Mouse (Mus musculus): ENCODE data around the gene Cstad.
A peak's percentile ranks its signal among the peaks of the same experiment; 100 is the strongest.

Cstad gene

DNA sequence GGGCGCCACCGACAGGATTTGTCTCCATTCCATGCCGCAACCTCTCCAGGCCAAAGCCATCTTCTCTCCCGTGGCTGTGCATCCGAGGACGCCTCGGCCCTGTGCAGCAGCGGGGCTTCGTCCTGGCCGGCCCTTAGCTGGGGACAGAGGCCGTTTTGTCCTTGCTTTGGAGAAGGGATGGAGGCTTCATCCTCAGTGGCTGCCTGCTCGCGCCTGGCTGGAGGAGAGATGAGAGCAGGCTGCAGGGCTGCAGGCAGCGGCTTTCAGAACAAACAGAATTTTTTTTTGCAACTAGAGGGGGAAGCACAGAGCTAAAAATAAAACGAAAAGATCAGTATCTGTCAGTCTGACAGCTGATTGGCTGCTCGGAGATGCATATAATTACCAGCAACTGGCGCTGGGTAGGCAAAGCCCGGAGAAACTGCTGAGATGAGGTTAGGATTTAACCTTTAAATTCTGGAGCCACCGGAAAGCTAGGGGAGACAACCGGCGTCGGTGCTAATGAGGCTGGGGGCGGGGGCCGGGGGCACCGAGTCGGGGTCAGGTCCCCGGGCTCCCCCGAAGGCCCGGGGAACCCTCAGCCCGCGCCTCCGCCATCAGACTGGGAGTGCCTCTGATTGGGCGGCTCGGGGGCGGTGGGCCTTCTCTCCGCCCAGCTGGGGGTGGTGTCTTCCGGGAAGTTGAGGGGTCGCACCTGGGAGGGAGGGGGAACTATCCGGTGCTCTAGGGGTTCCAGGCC lies at the start of gene Cstad:
Gene Cstad (plus strand): TSS at position 400 of the 739 bp plus-strand sequence.
- TF ChIP-seq GATA4 (IDR thresholded peaks at IDR 0.05; ENCODE audit: insufficient replicate concordance, low read length) = peak; percentile 47; the same call in 1 of the 2 replicates

DNA sequence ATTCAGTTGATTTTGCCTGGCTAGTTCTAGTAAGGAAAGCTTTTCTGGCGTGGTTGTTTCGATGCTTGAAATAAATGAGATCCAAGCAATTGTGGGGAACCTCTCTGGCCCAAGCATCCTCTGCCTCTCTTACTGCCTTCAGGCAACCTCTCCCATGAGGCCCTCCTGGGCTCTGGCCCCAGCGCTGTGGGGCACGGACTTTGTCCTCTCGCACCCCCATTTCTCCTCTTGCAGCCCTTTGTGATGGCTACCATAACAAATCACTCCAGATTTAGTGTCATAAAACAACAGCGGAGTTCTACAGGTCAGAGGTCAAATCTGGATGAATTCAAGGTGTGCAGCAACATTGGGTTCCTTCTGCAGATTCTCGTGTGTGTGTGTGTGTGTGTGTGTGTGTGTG lies 49.1 kb upstream of the Cstad start:
- no peak for TF ChIP-seq GATA4 (IDR thresholded peaks at IDR 0.05; ENCODE audit: insufficient replicate concordance, low read length)

DNA sequence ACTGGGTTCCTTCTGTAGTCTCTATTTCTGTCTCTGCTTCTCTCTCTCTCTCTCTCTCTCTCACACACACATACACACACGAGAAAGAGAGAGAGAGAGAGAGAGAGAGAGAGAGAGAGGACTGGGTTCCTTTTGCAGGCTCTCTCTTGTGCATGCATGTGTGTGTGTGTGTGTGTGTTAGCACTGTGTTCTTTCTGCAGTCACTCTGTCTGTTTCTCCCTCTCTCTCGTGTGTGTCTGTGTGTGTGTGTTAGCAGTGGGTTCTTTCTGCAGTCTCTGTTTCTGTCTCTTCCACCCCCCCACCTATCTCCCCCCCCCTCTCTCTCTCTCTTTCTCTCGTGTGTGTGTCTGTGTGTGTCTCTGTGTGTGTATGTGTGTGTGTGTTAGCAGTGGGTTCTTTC lies 48.6 kb upstream of the Cstad start:
- TF ChIP-seq GATA4 (IDR thresholded peaks at IDR 0.05; ENCODE audit: insufficient replicate concordance, low read length) = no peak

DNA sequence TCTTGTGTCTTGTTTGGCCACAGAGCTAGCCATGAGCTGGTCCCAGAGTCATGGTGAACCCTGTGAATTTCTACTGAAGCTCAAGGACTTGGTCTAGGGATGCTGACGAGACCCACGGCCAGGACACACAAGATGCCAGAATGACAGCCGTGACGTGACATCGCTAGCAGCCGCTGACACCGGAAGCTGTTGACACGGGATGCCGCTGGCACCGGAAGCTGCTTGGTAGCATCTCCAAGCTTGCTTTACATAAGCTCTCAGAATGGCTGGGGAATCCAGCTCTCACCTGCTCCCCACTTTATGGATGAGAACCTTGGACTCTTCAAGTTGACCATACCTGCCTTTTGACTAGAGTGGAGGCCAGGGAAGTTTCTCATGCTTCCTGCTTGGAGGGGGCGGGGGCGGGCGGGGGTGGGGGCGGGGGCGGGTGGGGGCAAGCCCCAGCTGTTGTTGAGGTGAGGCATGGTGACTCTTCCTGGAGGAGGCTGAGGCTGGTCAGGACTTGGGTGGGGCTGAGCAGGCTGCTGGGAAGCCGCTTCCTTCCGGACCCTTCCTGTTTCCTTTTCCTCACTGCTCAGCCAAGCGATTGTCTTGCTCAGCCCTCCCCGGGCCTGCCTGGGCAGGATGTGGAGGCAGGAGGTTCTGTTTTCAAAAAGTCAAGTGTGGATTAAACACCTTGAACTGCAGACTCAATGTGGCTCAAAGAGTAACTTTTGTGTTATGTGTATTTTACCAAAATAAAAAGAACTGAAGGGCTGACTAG lies 47.2 kb upstream of the Cstad start:
- TF ChIP-seq GATA4 (IDR thresholded peaks at IDR 0.05; ENCODE audit: insufficient replicate concordance, low read length) = peak; percentile 33; the same call in 1 of the 2 replicates

DNA sequence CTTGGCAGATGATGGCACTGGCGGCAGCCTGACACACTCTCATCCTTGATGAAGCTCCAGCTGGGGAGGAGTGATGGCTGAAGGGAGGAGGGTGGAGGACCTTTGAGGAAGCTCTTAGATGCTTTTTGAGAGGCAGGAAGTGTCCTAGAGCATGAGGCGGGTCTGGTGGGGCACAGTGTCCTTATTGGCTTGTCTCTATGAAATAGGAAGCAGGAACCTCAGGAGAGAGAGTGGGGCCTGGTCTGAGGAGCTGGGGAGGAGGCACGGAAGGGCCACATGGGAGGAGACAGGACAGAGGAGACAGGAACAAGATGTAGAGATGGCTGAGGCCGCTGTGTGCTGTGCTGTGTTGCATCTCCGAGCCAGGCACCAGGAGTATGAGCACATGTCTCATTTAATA lies 43.3 kb upstream of the Cstad start:
- no peak for TF ChIP-seq GATA4 (IDR thresholded peaks at IDR 0.05; ENCODE audit: insufficient replicate concordance, low read length)

DNA sequence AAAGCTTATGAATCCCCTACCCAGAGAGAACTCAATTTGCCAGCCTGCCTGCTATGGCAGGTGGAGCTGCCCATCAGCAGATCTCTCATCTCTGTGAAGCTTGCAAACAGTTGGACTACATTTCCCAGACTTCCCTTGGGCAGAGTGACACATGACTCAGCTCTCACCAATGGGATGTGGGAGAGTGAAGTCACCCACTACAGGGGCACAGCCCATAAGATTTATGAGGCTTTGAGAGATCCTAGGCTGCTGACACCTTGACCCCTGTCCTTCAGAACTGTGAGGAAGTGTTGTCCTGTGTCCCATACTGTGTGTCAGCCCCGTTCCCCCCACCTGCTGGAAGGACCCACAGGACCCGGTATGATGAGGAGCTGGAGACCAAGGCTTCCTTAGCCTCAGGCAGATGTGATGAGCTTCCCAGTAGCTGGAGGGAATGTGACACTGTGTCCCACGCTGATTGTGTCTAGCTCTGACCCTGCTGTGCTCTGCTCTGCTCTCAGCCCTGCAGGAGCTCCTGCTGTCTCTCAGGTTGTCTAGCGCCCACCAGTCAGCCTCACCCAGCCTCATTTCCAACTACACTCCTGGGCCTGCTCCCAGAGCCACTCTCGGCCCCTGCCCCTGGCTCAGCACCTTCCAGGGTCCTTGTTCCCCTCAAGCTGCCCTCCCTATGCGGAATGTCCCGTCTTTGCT lies 40.8 kb upstream of the Cstad start:
- no peak for TF ChIP-seq GATA4 (IDR thresholded peaks at IDR 0.05; ENCODE audit: insufficient replicate concordance, low read length)

DNA sequence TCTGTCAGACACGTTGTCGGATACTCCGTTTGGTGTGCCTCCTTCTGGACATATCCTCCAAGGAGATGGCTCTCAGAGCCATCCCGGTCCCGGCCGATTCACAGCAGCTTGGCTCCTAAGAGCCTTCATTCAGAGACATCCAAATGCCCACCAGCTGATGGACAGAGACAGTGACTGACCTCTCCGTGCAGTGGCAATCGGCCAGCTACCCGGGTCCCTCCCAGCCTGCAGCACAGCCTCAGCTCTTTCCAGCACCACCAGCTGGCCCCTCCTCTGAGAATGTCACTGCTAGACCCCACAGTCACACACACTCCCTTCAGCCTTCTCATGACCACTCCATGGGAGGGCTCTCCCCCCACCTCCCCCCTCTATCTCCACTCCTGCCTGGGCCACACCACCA lies 39.6 kb upstream of the Cstad start:
- no peak for TF ChIP-seq GATA4 (IDR thresholded peaks at IDR 0.05; ENCODE audit: insufficient replicate concordance, low read length)

DNA sequence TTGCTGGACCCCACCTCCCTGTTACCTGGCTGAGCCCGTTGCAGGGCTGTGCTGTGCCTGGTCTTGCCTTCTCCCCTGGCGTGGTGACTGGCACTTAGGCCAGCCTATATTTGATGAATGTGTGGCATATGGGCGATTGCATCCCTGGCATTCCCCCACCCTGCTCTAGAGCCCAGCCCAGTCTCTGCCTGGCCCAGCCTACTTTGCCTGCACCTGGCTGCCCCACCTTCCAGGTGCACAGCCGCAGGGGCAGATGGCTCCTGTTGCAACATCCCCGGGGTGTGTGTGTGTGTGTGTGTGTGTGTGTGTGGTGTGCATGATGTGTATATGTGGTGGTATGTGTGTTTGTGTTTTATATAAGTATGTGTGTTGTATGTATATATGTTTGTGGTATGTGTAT lies 38.3 kb upstream of the Cstad start:
- TF ChIP-seq GATA4 (IDR thresholded peaks at IDR 0.05; ENCODE audit: insufficient replicate concordance, low read length) = no peak

DNA sequence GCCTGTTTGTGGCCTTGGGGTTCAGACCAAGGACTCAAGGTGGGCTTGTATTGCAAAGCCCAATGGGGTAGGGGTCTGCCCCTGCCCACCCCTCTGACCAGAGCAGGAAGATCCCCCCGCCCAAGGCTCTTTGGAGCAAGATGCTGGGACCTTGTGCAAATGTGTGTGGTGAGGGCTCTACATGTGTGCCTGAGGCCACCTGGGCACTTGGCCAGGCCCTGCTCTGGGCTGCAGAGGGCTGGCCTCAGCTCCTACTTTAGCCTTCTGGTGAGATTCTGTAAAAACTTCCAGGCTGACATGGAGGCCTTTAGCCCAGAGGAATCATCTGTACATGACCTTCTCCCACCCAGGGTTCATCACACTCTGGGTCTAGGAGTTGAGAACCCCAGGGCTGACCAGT lies 35.3 kb upstream of the Cstad start:
- TF ChIP-seq GATA4 (IDR thresholded peaks at IDR 0.05; ENCODE audit: insufficient replicate concordance, low read length) = no peak

DNA sequence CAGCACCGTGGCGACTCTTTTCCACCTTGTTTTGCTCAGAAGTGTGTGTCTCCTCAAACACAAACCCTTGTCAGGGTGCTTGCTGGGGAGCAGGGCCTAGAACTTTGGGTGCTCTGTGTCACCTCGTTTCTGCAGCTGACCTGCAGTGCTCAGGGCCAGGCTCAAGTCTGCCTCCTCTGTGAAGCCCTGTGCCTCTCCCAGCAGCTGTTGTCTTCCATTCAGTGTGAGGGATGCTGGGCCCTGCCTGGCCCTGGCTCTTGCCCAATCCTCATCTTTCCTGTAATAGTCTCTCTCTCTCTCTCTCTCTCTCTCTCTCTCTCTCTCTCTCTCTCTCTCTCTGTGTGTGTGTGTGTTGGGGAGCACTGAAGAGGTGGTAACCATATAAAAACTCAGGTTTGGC lies 32.3 kb upstream of the Cstad start:
- TF ChIP-seq GATA4 (IDR thresholded peaks at IDR 0.05; ENCODE audit: insufficient replicate concordance, low read length) = no peak

DNA sequence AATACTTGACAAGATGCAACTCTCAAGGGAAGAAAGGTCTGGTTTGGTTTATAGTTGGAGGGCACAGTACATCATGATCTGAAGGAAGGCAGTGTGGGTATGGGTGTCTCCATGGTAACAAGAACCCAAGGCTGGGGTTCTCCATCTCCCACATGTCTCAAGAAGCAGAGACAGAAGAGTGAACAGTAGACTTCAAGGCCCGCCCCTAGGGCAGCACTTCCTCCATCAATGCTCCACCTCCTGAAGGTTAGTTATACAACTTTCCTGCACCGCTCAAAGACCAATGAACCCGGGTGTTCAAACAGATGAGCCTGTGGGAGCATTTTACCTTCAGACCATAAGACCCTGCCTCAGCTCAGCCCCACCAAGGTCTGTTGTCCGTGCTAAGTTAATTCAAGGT lies 23.2 kb upstream of the Cstad start:
- TF ChIP-seq GATA4 (IDR thresholded peaks at IDR 0.05; ENCODE audit: insufficient replicate concordance, low read length) = no peak

DNA sequence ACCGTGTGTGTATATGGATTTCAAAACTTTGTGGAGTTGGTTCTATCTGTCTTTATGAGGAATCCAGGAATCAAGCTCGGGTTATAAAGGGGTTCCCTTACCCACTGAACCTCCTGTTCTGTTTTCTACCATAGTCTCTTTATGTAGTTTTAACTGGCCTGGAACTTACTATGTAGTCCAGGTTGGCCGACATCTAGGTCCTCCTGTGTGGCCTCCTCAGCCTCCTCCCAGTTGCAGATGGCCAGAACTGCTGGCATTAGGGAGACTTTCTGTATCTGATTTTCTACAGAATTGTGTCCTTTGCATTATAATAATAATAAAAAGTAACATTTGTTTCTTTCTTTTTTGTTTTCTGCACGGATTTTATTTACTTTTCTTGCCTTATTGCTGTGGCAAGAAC lies 21.3 kb upstream of the Cstad start:
- no peak for TF ChIP-seq GATA4 (IDR thresholded peaks at IDR 0.05; ENCODE audit: insufficient replicate concordance, low read length)

DNA sequence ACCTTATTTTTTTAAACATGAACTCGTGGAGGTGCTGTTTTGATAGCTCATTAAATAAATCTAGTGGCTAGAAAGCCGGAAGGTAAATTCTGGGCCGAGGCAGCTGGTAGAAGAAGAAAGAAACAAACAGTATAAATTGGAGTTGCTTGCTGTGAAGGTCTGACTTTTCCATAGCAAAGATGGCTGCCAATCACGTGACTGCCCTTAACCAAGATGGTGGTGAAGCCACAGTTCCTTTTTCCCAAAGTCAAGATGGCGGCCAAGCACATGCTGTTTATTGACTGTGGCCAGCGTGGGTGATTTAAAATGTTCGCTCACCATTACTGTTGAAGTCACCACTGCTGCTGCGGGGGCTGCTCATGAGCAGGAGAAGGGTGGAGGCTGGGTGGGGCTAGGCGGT lies 17.8 kb upstream of the Cstad start:
- TF ChIP-seq GATA4 (IDR thresholded peaks at IDR 0.05; ENCODE audit: insufficient replicate concordance, low read length) = no peak

DNA sequence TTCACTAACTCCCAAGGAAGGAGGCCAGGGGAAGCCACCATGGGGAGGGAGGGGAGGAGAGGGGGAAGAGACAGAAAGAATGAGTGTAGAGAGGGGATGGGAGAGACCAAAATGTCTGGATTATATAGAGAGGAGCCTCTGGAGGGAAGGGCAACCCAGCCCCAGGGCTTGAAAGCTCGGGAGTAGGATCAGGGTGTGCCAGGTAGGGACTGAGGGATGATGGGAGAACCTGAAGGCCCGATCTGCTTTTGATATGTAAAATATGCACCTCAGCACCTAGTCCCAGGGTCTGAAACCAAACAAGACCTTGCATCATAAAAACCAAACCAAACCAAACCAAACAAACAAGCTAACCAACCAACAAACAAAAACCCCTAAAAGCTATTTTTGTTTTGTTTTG lies 16.8 kb upstream of the Cstad start:
- no peak for TF ChIP-seq GATA4 (IDR thresholded peaks at IDR 0.05; ENCODE audit: insufficient replicate concordance, low read length)

DNA sequence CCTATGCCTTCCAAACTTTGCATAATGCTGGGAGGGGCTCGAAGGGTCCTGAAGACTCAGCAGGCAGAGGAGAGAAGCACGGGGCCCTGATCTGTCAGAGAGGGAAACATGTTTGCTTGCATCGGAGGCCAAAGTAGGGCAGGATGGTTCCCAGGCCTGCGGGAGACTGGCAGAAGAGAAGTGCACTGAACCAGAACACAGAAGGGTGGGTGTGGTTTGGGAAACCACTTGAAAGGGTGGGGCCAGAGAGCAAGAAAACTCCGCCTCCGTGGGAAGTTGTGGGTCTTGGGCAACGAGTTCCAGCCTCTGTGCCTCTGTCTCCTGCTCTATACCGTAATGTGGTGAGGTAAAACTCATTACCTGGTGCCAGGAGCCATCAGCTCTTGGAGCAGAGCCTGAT lies 7.7 kb upstream of the Cstad start:
- no peak for TF ChIP-seq GATA4 (IDR thresholded peaks at IDR 0.05; ENCODE audit: insufficient replicate concordance, low read length)

DNA sequence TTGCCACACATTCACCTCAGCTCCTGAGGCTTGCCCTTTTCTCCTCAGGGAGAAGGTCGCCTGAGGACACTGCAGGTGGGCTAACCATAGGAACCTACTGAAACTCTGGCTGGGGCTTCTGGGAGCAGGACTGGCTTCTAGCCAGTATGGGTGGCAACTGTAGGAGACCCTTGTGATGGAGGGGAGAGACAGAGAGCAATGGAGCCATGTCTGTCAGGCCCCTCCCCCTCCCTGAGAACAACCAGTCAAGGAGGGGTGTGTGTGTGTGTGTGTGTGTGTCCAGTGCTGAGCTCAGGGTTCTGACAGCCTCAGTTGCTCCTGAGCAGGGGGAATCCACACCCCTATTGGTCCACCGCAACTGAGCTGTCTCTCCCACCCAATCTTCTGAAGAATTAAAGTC lies 7.2 kb upstream of the Cstad start:
- no peak for TF ChIP-seq GATA4 (IDR thresholded peaks at IDR 0.05; ENCODE audit: insufficient replicate concordance, low read length)

All from liver, adult (tissue).